Mouse (Mus musculus) retina, embryonic 14.5 days (tissue): ENCODE measurements around the gene Sema4b.

Experiments
- DNase-seq: peaks from one replicate; pipeline ENCODE4 v3.0.0-alpha.2; 2015; ENCODE audit warnings: low spot score

Sema4b gene

DNA sequence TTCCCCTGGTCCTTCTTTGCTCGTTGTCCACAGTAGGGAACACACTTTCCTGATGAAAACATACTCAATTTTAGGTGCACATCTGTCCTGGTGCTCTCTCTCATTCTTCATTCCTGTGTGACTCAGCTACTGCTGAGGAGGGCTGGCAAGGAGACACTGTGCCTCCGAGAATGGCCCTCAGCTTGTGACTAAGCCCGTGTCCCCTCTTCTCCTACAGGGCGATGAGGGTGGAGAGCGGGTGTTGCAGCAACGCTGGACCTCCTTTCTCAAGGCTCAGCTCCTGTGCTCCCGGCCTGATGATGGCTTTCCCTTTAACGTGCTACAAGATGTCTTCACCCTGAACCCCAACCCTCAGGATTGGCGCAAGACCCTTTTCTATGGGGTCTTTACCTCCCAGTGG, 32.0 kb downstream of the Sema4b start:
- no peak for DNase-seq

GRCm38 (mm10) chr7:80220237-80220797, 33.7 kb downstream of the Sema4b start:
- no peak for DNase-seq

DNA sequence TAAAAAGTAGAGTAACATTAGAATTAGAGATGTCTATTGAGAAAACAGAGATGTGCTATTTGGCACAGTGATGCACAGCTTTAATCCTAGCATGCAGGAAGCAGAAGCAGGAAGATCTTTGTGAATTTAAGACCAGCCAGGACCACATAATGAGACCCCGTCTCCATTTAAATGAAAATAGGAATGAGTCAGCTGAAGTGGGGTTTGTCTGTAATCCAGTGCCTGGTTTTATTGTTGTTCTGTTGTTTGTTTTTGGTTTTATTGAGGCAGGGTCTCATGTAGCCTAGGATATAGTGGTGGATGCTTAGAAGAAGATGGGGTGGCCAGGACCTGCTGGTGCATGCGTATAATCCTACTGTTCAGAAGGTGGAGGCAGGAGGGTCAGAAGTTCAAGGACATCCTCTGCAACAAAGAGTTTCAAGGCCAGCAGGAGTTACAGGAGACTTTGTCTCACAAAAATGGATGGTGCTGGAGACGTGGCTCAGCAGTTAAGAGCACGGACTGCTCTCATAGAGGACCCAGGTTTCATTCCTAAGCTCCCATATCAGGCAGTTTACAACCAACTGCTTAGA, 34.6 kb downstream of the Sema4b start:
- DNase-seq, result no peak

DNA sequence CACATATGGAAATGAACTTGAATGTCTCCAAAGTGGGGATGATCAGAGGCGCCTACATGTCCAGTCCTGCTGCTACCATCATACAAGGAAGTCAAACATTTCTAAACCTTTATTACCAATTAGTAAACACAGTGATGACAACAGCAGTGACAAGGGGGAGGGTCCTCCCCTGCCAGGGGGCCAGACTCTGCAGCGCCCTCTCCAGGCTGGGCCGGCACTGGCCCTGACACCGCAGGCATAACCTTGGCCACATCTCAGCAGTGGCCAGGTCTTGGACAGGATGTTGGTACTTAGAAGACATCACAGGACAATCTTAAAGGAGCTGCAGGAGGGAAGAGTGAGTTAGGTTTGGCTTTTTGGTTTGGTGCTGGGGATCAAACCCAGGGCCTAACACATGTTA, 40.4 kb downstream of the Sema4b start:
- no peak for DNase-seq

GRCm38 (mm10) chr7:80230196-80230595, 43.6 kb downstream of the Sema4b start:
- DNase-seq, result no peak

DNA sequence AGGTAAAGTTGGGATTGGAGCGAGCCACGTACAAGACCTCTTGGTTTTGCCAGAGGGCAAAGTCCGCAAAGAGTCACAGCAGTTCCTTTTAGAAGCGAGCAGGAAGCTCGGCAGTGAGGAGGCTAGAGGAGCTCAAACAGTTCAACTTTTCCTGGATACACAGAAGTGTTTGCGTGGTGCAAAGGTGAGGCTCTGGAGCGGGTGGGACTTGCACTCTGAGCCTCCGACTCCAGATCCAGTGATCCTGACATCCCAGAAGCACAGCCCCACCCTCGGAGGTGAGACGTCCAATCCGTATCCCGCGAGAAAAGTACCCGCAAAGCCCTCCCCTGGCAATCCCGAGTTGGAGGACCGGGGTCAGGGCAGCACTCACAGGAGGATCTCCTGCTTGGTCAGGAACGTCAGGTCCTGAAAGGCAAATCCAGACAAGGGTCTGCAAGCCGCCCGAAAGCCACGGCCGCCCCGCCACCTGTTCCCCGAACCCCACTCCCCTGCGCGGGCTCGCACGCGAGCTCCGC, 45.4 kb downstream of the Sema4b start:
- no peak for DNase-seq

DNA sequence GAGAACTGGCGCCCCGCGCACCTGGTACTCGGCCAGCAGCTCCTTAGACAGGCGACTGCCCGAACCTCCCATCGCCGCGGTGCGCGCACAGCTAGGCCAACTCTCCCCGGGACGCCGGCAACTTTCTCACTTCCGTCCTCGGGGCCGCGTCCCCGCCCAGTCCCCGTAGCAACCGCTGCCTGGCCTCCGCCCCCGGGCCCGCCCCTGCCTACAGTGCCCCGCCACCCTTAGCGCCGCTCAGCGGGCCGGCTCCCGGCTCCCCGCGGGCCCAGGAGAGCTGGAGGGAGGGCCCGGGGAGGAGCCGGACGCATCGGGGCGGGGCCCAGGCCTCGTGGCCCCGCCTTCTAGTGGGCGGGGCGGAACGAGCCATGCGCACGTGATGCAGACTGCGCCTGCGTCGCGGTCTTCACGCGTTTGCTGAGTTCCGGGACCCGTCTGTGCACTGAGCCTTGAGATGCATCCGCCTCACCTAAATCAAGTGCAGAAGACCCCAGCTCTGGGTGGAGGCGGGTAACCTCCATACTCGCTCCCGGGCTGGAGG, 45.9 kb downstream of the Sema4b start, which contains the start of the genes Cib1 and Gdpgp1:
Cib1 (minus strand) TSS at position 325 of the 541 bp plus-strand sequence.
Gdpgp1 (plus strand) TSS at position 377 of the 541 bp plus-strand sequence.
- DNase-seq, result peak; percentile 98

DNA sequence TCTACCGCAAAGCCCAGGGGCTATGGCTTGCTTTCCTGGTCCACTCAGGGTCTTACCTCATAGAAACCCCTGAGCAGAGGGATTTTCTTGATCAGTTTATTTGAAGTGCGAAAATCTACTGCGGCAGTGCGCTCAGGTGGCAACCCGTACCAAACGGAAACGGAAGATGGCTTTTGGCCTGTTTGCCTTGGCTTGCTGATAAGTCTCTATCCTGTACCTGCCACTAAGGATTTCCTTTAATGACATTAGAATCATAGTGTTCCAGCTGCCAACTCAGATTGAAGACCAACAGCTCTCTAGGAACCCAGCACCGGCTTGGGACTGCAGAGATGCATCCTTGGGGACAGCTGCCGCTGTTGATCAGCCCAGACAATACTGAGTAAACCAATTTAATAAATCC, 47.2 kb downstream of the Sema4b start:
- DNase-seq, result no peak

DNA sequence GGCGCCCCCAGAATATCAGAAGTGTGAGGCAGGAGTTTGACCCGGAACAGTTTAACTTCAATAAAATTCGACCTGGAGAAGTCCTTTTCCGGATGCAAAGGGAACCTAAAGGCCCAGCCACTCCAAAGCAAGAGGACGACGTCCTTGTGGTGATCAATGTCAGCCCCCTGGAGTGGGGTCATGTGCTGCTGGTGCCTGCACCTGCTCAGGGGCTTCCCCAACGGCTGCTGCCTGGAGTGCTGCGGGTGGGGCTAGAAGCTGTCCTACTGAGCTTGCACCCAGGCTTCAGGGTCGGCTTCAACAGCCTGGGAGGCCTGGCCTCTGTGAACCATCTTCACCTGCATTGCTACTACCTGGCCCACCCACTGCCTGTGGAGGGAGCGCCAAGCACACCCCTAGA, 51.9 kb downstream of the Sema4b start:
- no peak for DNase-seq

GRCm38 (mm10) chr7:80241661-80242060, 55.0 kb downstream of the Sema4b start:
- no peak for DNase-seq

GRCm38 (mm10) chr7:80244851-80245250, 58.2 kb downstream of the Sema4b start:
- DNase-seq, result no peak

DNA sequence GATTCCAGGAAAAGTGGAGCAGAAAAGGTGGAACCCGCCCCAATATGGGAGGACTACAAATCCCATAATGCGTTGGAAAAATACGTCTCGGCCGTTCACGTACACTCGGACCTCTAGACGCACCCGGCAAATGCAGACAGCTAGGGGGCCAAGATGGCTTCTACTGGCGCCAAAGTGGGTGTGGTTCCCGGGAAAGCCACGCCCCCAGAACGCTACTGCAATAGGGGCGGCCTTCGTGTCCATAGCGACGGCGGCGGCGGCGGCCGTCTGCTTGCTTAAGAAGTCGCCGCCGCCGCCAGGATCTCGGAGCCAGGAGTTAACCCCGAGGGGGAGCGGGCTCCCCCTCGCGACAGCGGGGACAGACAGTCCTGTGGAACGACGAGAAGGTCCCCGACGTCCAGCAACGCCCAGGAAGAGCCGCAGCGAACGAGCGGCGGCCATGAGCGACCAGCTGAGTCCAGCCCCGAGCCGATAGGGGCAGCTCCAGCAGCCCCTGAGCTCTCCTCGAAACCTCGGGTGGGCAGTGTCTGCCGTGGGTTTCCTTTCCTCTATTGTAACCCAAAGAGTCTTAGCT, 59.6 kb downstream of the Sema4b start, which contains the start of gene Ttll13:
Ttll13 (plus strand) TSS at position 229 of the 574 bp plus-strand sequence.
- peak; percentile 99 for DNase-seq

DNA sequence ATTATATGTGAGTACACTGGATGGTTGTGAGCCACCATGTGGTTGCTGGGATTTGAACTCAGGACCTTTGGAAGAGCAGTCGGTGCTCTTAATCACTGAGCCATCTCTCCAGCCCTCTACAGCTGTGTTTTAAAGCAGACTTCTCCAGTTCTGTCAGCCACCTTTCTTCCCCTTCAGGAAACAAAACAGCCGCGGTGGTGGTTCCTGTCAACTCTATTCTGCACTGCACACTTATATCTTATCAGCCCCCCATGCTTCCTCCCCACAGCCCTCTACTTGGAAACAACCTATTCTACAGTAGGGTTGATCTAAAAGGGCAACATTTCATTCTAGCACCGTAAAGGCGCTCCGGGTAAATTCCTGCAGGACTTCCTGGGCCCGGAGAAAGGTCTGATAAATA, 60.2 kb downstream of the Sema4b start:
- no peak for DNase-seq

GRCm38 (mm10) chr7:80252437-80252836, 65.8 kb downstream of the Sema4b start:
- DNase-seq, result no peak

GRCm38 (mm10) chr7:80252886-80253285, 66.2 kb downstream of the Sema4b start:
- no peak for DNase-seq

DNA sequence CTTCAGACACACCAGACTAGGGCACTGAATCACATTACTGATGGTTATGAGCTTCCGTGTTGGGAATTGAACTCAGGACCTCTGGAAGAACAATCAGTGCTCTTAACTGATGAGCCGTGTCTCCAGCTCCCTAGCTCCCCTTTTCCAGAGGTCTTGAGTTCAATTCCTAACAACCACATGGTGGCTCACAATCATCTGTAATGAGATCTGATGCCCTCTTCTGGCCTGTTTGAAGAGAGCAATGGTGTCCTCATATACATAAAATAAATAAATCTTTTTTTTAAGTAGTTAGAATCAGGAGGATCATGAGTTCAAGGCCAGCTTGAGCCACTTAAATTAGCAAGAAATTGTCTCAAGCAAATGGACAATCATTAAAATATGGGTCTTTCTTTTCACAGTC, 69.3 kb downstream of the Sema4b start:
- DNase-seq, result no peak

GRCm38 (mm10) chr7:80257706-80258105, 71.1 kb downstream of the Sema4b start:
- DNase-seq, result no peak

GRCm38 (mm10) chr7:80260625-80261371, 74.2 kb downstream of the Sema4b start, which contains the start of gene Ngrn:
Gene Ngrn (plus strand): TSS chr7:80261215.
- DNase-seq, result peak; percentile 94

DNA sequence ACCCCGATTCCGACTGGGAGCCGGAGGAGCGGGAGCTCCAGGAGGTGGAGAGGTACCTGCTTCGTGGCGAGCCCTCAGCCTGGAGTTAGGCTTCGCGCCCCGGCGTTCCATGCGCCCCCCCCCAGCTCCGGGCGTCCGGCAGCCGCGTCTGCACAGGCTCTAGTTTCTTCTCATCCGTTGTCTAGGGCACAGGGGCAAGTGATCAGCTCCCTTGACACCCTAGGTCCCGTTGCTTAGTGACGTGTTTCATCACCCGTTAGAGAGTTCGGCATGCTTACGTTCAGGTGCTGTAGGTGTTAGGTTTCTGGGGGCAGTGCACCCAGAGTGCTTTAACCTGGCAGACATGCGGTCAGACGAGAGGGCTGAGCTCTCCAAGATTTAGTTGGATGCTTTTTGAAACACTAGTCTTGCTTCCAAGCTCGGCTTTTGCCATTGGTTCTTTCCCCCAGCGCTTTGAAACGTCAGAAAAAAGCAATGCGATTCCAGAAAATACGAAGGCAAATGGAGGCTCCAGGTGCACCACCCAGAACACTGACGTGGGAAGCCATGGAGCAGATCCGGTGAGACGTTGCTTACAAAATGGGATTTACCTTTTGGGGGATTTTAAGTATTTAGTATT, 74.8 kb downstream of the Sema4b start:
- DNase-seq, result no peak

DNA sequence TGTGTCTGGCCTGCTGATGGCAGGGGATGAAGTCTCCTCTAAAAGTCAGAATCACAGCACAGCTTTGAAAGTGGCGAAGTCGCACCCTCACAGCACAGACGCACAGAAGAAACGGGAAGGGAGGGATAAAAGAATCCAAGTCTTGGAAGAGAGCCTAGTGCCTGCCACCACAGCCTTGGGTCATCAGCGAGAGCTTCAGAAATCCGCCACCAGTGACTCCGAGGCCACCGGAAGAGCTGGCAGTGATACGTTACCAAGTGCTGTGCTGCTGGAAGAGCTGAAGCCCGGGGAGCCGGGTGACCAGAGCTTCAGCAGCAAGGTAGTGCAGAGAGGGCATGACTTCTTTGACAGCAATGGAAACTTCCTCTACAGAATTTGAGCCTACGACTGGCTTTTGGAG, 78.0 kb downstream of the Sema4b start:
- no peak for DNase-seq

- DNase-seq, result no peak
Measured at GRCm38 (mm10) chr7:80267764-80268163, 81.1 kb downstream of the Sema4b start.
